Comparison of ENCODE assay signal across 10 mouse cellular contexts in genomic region chr5:139541151-139542042, GRCm38 (mm10). TPM values are rescaled to one million over a fixed set of nuclear protein-coding genes. Genes with fewer than 3 reads are reported as not detected.
DNase-seq lines count a peak whose midpoint lies in the region; ATAC-seq and TF ChIP-seq lines count a peak whose summit lies in the region.
"Had no signal": no experiment of that assay in that cellular context is flagged by ENCODE, and none has a peak within 500 bp of the region (broad histone marks: within the 10 kb centered on the region; RNA-seq: fewer than 3 reads in every experiment).

No protein-coding gene starts in this region.

- no peak for TF ChIP-seq CTCF in kidney, postnatal 0 days (IDR thresholded peaks at IDR 0.05; ENCODE audit: low read depth)
- TF ChIP-seq CTCF in midbrain, postnatal 0 days (IDR thresholded peaks at IDR 0.05), result no peak

- H3K4me1 ChIP-seq in kidney, postnatal 0 days (replicated peaks; ENCODE audit: insufficient read depth, low read length), result no peaks in the 10 kb centered on the region
- H3K4me1 ChIP-seq in forebrain, embryonic 15.5 days, result peaks cover 56% of the 10 kb centered on the region
- H3K4me1 ChIP-seq in midbrain, postnatal 0 days (ENCODE audit: insufficient read depth, low read length), result no peaks in the 10 kb centered on the region
- peaks cover 7% of the 10 kb centered on the region; the same call in 1 of the 2 replicates for H3K4me1 ChIP-seq in heart, embryonic 12.5 days (replicated peaks)

- 5% methylated on average over 44 of the region's 44 CpGs for WGBS in kidney, postnatal 0 days
- WGBS in forebrain, embryonic 15.5 days, result 2% methylated on average over 44 of the region's 44 CpGs
- WGBS in midbrain, postnatal 0 days, result 4% methylated on average over 44 of the region's 44 CpGs
- WGBS in heart, embryonic 12.5 days, result 2% methylated on average over 44 of the region's 44 CpGs

- no peak overlapping the region for H3K9ac ChIP-seq in kidney, postnatal 0 days (ENCODE audit: low read depth, low read length)
- H3K9ac ChIP-seq in forebrain, embryonic 15.5 days (replicated peaks), result no peak overlapping the region
- 0 out of 2 replicates have a peak overlapping the region, but pooled peaks have one; percentile 13 for H3K9ac ChIP-seq in midbrain, postnatal 0 days (replicated peaks; ENCODE audit: low read length, poor library complexity, severe bottlenecking)
- no peak overlapping the region for H3K9ac ChIP-seq in heart, embryonic 12.5 days
- H3K9ac ChIP-seq: limb, embryonic 15.5 days had no signal

- H3K27me3 ChIP-seq in kidney, postnatal 0 days (ENCODE audit: insufficient read depth, low read length), result peaks cover 73% of the 10 kb centered on the region
- H3K27me3 ChIP-seq in forebrain, embryonic 15.5 days, result peaks cover 93% of the 10 kb centered on the region
- H3K27me3 ChIP-seq in midbrain, postnatal 0 days (ENCODE audit: insufficient read depth, low read length), result peaks cover 59% of the 10 kb centered on the region
- peaks cover 85% of the 10 kb centered on the region for H3K27me3 ChIP-seq in heart, embryonic 12.5 days (replicated peaks)

- peak; percentile 29 for DNase-seq in kidney, postnatal 0 days (ENCODE audit: low spot score)
- DNase-seq in kidney, postnatal 14 days, result no peak
- DNase-seq in cerebellum, adult 9-11 months, result peak; percentile 77
- DNase-seq in midbrain, postnatal 0 days (ENCODE audit: low spot score), result no peak
- no peak for DNase-seq in c-Kit-positive CD71-positive TER-119-positive erythroid progenitor cells, embryonic 14.5 days (ENCODE audit: low spot score)
- no peak for DNase-seq in adrenal gland, adult 18-20 months (ENCODE audit: low spot score in 2 of 2)
- DNase-seq: heart, postnatal 4 days had no signal

- H3K9me3 ChIP-seq in kidney, postnatal 0 days (replicated peaks; ENCODE audit: low read length), result no peaks in the 10 kb centered on the region
- H3K9me3 ChIP-seq in forebrain, embryonic 15.5 days, result no peaks in the 10 kb centered on the region
- H3K9me3 ChIP-seq in midbrain, postnatal 0 days (ENCODE audit: low read length), result no peaks in the 10 kb centered on the region
- H3K9me3 ChIP-seq in heart, embryonic 12.5 days (replicated peaks), result no peaks in the 10 kb centered on the region
- H3K9me3 ChIP-seq: limb, embryonic 15.5 days had no signal

- no peaks in the 10 kb centered on the region for H3K36me3 ChIP-seq in kidney, postnatal 0 days (ENCODE audit: insufficient read depth, low read length)
- no peaks in the 10 kb centered on the region for H3K36me3 ChIP-seq in forebrain, embryonic 15.5 days
- no peaks in the 10 kb centered on the region for H3K36me3 ChIP-seq in midbrain, postnatal 0 days (ENCODE audit: insufficient read depth, low read length)
- no peaks in the 10 kb centered on the region for H3K36me3 ChIP-seq in heart, embryonic 12.5 days
- H3K36me3 ChIP-seq: limb, embryonic 15.5 days had no signal

- no peak for ATAC-seq in kidney, postnatal 0 days (replicated peaks; ENCODE audit: low FRiP score, low read depth)
- ATAC-seq in forebrain, embryonic 15.5 days (replicated peaks), result no peak
- ATAC-seq in midbrain, postnatal 0 days (ENCODE audit: low FRiP score), result no peak
- ATAC-seq in heart, embryonic 12.5 days (ENCODE audit: insufficient number of reproducible peaks, low FRiP score), result no peak

- peak overlapping the region; percentile 52 for H3K4me2 ChIP-seq in kidney, postnatal 0 days (ENCODE audit: low read length)
- H3K4me2 ChIP-seq in forebrain, embryonic 15.5 days (replicated peaks), result no peak overlapping the region
- H3K4me2 ChIP-seq in midbrain, postnatal 0 days (ENCODE audit: low read depth, low read length, poor library complexity, severe bottlenecking), result peak overlapping the region; percentile 44
- H3K4me2 ChIP-seq in heart, embryonic 12.5 days, result no peak overlapping the region
- H3K4me2 ChIP-seq: limb, embryonic 15.5 days had no signal

- H3K4me3 ChIP-seq in kidney, postnatal 0 days (replicated peaks; ENCODE audit: low read depth, low read length), result peak overlapping the region; percentile 24
- H3K4me3 ChIP-seq in forebrain, embryonic 15.5 days, result 0 out of 2 replicates have a peak overlapping the region, but pooled peaks have one; percentile 12
- peak overlapping the region; percentile 29 for H3K4me3 ChIP-seq in midbrain, postnatal 0 days (ENCODE audit: low read depth, low read length)
- H3K4me3 ChIP-seq in heart, embryonic 12.5 days, result no peak overlapping the region
- H3K4me3 ChIP-seq: limb, embryonic 15.5 days had no signal

- peak overlapping the region; percentile 56; the same call in 1 of the 2 replicates for H3K27ac ChIP-seq in kidney, postnatal 0 days
- H3K27ac ChIP-seq in forebrain, embryonic 15.5 days (replicated peaks), result no peak overlapping the region
- H3K27ac ChIP-seq in midbrain, postnatal 0 days (ENCODE audit: low read depth, low read length), result peak overlapping the region; percentile 57
- no peak overlapping the region for H3K27ac ChIP-seq in heart, embryonic 12.5 days (ENCODE audit: poor library complexity, severe bottlenecking)
- H3K27ac ChIP-seq: limb, embryonic 15.5 days had no signal

RNA-seq across cellular contexts. Expression of gene Uncx, which starts 1.9 kb away (rescaled TPM):
- 44.8 and 50.9 TPM in 2 replicates for polyA plus RNA-seq in kidney, postnatal 0 days (2015; fragmentation: Nextera tagmentation; extraction: Ambion mirVana)
- polyA plus RNA-seq in forebrain, embryonic 15.5 days (2015; fragmentation: Nextera tagmentation; extraction: Ambion mirVana), result 4.2 and 4.8 TPM in 2 replicates
- 21.2 and 24.3 TPM in 2 replicates for total RNA-seq in midbrain, postnatal 0 days (2014; rRNA removed)
- 15.5 and 20.0 TPM in 2 replicates for polyA plus RNA-seq in midbrain, postnatal 0 days (2015; fragmentation: Nextera tagmentation; extraction: Ambion mirVana)
- not detected for total RNA-seq in adrenal gland, adult 18-20 months (2021)
- 0.09 TPM in 1 of 2 replicates, not detected in the other for polyA plus RNA-seq in heart, embryonic 12.5 days (2016; fragmentation: Nextera tagmentation; extraction: Ambion mirVana)
- total RNA-seq: heart, postnatal 4 days had no signal

RNA-seq across cellular contexts. Expression of gene Zfand2a, which starts 57.0 kb away (rescaled TPM):
- polyA plus RNA-seq in kidney, postnatal 0 days (2015; fragmentation: Nextera tagmentation; extraction: Ambion mirVana), result 6.8 and 7.6 TPM in 2 replicates
- polyA plus RNA-seq in forebrain, embryonic 15.5 days (2015; fragmentation: Nextera tagmentation; extraction: Ambion mirVana), result 14.2 and 17.5 TPM in 2 replicates
- 56.5 and 60.6 TPM in 2 replicates for total RNA-seq in midbrain, postnatal 0 days (2014; rRNA removed)
- polyA plus RNA-seq in midbrain, postnatal 0 days (2015; fragmentation: Nextera tagmentation; extraction: Ambion mirVana), result 30.4 and 35.0 TPM in 2 replicates
- 10 to 100 TPM; 36.4 to 38.9 TPM for total RNA-seq in adrenal gland, adult 18-20 months (2021)
- polyA plus RNA-seq in heart, embryonic 12.5 days (2016; fragmentation: Nextera tagmentation; extraction: Ambion mirVana), result 11.2 and 12.7 TPM in 2 replicates

Comparison
In these comparisons a context has a peak if more than half of its experiments do, and no peak if none do; other contexts are left out.
1. DNase-seq: peak in kidney, postnatal 0 days (single experiment) and cerebellum, adult 9-11 months (single experiment); none in kidney, postnatal 14 days (single experiment), midbrain, postnatal 0 days (single experiment), c-Kit-positive CD71-positive TER-119-positive erythroid progenitor cells, embryonic 14.5 days (single experiment) and adrenal gland, adult 18-20 months (0 of 2).
2. H3K27ac ChIP-seq: peak in kidney, postnatal 0 days (single experiment) and midbrain, postnatal 0 days (single experiment); none in forebrain, embryonic 15.5 days (single experiment) and heart, embryonic 12.5 days (single experiment).
3. H3K4me2 ChIP-seq: peak in kidney, postnatal 0 days (single experiment) and midbrain, postnatal 0 days (single experiment); none in forebrain, embryonic 15.5 days (single experiment) and heart, embryonic 12.5 days (single experiment).